Mouse (Mus musculus) heart, adult 9 months (tissue): ENCODE results near the gene Chrnd.

Experiments used
- DNase-seq, 2 experiments: peaks; one replicate each; pipeline ENCODE4 v3.0.0; 2022; ENCODE audit warnings: low spot score in 2 of 2

The Chrnd gene

GRCm38 (mm10) chr1:87190429-87190828 lies at the start of gene Chrnd:
Gene Chrnd (plus strand): TSS chr1:87190607.
- DNase-seq, result no peak

DNA sequence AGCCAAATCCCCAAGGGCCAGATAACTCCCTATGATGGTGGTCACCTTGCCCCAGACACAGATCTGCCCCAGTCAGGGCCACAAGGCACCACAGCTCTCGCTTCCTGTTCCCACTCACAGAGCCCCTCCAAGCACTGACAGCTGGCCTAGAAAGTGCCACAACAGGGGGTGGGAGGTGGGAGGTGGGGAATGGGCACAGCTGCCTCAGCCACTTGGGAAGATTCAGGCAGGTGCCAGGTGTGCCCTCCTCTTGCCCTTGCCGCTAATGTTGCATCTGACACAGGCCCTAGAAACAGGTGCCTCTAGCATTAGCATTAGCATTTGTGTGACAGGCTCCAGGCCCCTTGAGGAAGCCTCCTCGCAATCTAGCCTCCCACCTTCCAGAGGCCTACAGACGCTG lies 48.9 kb upstream of the Chrnd start:
- DNase-seq, result no peak

DNA sequence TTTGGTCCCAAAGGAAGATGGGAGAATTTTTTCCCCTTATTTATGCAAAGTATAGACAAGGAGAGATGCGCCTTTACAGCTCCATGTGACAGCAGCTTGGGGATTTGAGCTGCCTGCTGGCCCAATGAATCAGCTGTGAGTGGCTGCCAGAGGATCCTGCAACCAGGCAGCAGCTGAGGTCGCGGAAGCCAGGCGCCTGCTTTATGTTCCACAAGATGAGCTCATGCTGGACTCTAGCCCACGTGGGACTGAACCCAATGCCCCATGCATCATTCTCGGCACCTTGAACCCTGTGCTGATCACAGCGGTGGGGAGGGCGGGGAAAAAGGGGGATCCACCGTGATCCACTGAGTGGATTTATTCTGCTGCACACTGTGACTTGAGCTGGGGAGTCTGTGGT lies 48.0 kb upstream of the Chrnd start:
- DNase-seq, result no peak

GRCm38 (mm10) chr1:87143141-87143540 lies 47.3 kb upstream of the Chrnd start:
- DNase-seq, result no peak

GRCm38 (mm10) chr1:87149422-87149821 lies 41.0 kb upstream of the Chrnd start:
- DNase-seq, result no peak

GRCm38 (mm10) chr1:87151286-87151685 lies 39.1 kb upstream of the Chrnd start:
- DNase-seq, result no peak

DNA sequence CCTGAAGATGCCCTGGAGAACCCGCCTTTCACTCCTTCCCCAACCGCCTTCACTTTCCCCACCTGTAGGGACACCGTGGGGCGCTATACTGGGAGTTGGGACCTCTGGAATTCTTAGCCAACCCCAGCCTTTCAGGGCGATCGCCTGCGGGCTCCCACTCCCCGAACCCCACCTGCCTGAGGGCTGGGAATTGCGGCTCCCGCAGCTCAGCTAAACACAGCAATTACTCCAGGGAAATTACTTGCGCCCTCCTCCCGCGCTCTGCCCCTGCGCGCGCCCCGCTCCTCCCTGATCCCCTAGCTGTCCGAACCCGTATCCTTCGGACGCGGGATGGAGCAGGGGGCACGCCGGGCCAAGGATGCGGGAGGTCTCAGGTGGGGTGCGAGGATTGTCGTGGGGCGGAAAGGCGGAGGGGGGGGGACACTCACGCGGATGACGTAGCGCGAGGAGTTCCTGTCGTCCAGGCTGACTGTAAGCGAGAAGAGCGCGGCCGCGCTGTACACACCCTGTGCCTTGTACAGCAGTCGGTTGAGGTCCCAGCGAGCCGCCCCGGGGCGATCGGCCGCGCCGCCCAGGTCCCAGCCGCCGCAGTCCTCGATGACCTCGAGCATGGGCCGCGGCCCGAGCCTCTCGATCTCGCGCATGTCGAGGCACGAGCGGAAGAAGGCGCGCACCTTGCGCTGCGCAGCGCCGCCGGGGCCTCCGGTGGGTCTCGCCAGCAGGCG lies 36.5 kb upstream of the Chrnd start:
- DNase-seq, result no peak

DNA sequence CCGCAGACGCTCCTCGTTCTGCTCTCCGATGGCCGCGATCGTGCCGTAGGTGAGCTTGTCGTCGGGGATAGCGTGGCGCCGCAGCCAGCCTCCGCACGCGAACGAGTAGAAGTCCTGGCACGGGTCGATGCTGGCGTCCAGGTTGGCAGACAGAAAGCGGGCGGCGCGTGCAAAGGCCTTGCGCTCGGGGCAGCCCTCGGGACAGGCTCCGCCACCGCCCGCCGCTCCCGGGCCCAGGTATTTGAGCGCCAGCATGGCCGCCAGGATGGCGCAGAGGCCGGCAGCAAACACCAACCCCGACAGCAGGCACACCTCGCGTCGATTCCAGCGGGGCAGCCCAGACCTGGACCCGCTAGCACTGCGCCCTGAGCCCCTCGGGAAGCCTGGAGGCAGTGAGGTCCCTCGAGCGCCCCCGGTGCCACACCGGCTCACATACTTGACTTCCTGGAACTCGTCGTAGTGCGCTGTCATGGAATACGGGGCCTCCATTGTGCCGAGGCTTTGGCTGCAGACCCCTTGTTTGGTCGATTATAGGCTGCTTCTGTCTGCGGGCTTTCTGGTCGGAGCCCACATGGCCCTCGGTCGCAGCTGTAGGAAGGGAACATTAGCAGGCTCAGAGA lies 35.8 kb upstream of the Chrnd start:
- DNase-seq, result no peak

- no peak for DNase-seq
These were observed 34.7 kb upstream of the Chrnd start for GRCm38 (mm10) chr1:87155531-87156198.

DNA sequence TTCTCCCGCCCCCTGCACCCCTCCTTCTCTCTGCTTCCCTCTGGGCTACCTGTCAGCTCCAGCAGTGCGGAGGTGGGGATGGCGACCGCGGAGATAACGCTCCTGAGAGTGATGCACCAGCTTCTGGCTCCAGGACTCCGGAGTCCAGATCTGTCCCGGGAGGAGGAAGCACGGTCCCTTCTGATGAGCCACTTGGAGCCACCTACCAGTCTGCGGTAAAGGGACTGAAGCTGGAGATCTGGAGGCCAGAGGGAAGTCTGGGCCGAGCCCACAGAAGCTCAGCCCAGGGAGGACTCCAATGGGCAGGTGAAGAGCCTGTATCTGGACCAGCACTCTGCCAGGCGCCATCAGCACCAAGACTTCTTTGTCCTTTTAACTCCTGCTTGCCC lies 34.2 kb upstream of the Chrnd start, which contains the start of gene Ecel1:
Ecel1 (minus strand) TSS at position 323 of the 389 bp plus-strand sequence.
- DNase-seq, result no peak

DNA sequence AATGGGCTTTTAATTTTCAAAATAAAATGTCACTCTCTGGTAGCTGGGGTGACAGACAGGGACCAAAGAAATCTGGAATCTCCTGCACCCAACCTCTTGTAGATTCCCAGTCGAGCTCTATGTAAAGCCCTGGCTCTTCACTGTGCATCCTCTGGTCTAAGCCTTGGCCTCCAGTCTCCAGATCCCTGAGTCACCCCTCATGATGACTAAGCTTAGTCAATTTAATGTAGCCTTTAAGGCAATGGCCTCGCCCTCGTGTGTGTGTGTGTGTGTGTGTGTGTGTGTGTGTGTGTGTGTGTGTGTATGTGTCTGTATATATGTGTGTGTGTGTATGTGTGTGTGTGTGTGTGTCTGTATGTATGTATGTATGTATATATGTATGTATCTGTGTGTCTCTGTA lies 31.0 kb upstream of the Chrnd start:
- DNase-seq, result no peak

- DNase-seq, result no peak
These were observed 26.1 kb upstream of the Chrnd start for GRCm38 (mm10) chr1:87164164-87164795.

DNA sequence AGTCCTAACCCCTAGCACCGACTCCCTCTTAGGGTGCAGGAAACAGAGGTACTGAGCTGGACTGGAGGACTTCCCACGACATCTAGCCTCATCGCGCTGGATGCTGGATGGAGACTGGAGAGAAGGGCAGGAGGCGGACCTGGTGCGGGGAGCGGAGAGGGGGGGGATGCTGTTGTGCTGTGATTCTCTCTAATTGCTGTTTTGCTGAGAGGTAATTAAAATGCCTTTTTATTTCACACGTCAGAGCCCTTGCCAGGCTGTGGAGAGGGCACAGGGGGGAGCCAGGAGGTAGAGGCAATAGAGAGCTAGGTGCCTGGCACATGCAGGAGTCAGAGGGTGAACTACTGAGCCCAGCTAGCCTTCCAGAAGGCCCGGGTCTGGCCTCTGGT lies 25.6 kb upstream of the Chrnd start:
- no peak for DNase-seq

DNA sequence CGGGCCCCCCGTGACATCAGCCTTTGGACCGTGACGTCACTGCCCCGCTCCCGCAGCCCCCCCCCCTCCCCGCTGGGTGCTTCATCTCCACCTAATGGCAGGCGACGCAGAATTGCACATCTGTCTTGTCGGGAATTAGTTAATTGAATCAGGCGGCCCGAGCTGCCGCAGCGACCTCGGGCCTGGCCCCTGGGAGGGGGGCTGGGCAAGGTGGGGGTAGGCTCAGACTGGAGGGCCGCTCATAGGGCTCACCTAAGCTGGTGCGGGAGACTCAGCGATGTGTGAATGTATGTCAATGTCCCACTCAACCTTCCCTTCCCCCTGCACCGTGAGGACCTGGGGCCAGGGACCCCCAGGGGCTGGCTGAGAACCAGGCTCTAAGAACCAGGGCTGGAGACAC lies 19.9 kb upstream of the Chrnd start:
- DNase-seq, result no peak

GRCm38 (mm10) chr1:87171312-87171711 lies 19.1 kb upstream of the Chrnd start:
- DNase-seq, result no peak

GRCm38 (mm10) chr1:87172316-87172715 lies 18.1 kb upstream of the Chrnd start:
- DNase-seq, result no peak

DNA sequence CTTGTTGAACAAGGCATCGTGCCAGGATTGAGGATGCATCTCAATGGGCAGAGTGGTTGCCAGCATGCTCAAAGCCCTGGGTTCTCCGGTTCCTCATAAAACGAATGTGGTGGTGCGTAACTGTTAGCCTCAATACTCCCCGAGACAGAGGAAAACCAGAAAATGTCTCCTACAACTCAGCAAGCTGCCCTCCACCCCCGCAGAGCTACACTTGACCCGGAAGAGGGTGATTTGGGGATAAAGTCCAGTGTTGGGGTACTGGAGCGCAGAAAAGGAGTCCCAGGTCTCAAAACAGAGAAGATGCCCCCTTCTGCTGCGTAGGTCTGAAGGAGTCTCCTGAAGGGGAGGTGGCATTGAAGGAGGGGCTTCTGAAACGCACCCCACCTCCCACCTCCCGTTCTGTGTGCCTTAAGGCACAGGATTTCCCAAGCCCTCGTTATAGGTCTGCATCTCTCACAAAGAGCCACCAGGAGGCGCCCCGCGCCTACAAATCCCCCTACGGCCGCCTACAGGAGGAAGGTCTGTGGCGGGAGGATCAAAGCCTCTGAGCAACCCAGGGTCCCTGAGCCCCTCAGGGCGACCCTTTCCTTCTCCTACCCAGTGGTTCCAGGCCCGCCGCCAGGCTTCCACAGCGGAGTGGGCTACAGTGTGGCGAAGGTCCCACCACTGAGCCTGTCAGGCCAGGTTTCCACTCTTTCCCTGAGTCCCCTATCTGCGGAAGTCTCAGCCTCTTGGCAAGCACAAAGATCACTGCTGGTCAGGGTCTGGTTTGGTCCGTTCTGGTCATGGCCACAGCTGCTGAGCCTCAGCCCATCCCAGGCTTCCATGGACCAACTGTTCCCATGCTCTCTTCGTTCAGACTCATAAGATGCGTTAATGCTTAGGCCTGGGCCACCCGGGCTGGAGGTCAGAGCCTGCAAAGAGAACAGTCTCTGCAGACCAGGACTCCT lies 16.1 kb upstream of the Chrnd start:
- DNase-seq, result peak; percentile 25 to 52

DNA sequence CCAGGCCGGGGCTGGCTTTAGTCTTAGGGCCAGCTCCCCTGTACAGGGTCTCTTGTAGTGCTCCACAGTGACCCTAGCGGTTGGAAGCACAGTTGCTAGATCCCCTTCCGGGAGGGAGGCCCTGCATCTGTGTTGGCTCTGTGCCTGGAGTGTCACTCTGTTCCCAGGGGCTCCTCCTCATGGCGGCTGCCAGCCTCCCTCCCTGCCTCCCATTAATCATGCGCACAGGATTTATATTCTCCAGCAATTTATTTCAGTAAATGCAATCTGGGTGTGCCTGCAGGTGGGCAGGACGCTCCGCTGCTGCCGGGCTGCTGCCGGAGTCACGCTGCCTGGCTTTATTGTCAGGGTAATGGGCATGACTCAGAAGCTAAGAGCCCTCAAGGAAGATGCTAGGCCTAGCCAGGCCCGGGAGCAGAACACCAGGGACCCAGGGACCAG lies 14.5 kb upstream of the Chrnd start:
- DNase-seq, result peak; percentile 26 to 42

GRCm38 (mm10) chr1:87180896-87181295 lies 9.5 kb upstream of the Chrnd start:
- no peak for DNase-seq

GRCm38 (mm10) chr1:87183013-87183412 lies 7.4 kb upstream of the Chrnd start, which contains the start of gene Prss56:
Gene Prss56 (plus strand): TSS chr1:87183313.
- DNase-seq, result no peak
